12 mouse cellular contexts compared by ENCODE assay signal in genomic region chr2:31081349-31081748, GRCm38 (mm10).
DNase-seq lines count a peak whose midpoint lies in the region; ATAC-seq lines count a peak whose summit lies in the region.
"Had no signal": no experiment of that assay in that cellular context is flagged by ENCODE, and none has a peak within 500 bp of the region (broad histone marks: within the 10 kb centered on the region; RNA-seq: fewer than 3 reads in every experiment).

No protein-coding gene starts in this region.

- peaks cover 25% of the 10 kb centered on the region for H3K4me1 ChIP-seq in heart, embryonic 11.5 days (ENCODE audit: control insufficient read depth, insufficient read depth, low read length)
- H3K4me1 ChIP-seq in liver, embryonic 15.5 days (replicated peaks), result peaks cover 29% of the 10 kb centered on the region

- H3K27ac ChIP-seq in heart, embryonic 11.5 days (ENCODE audit: low read depth, low read length), result peak overlapping the region; percentile 31
- H3K27ac ChIP-seq in liver, embryonic 15.5 days (replicated peaks), result peak overlapping the region; percentile 2; the same call in 1 of the 2 replicates
- H3K27ac ChIP-seq: hindbrain, embryonic 14.5 days; limb, embryonic 13.5 days had no signal

- no peaks in the 10 kb centered on the region for H3K9me3 ChIP-seq in heart, embryonic 11.5 days (replicated peaks; ENCODE audit: control insufficient read depth, low read length)
- no peaks in the 10 kb centered on the region for H3K9me3 ChIP-seq in liver, embryonic 15.5 days (replicated peaks)
- H3K9me3 ChIP-seq: limb, embryonic 13.5 days had no signal

- no peak overlapping the region for H3K4me2 ChIP-seq in heart, embryonic 11.5 days
- no peak overlapping the region for H3K4me2 ChIP-seq in liver, embryonic 15.5 days
- H3K4me2 ChIP-seq: hindbrain, embryonic 14.5 days; limb, embryonic 13.5 days had no signal

- no peak overlapping the region for H3K4me3 ChIP-seq in heart, embryonic 11.5 days (ENCODE audit: low read depth, low read length)
- H3K4me3 ChIP-seq in liver, embryonic 15.5 days (replicated peaks), result no peak overlapping the region
- H3K4me3 ChIP-seq: limb, embryonic 13.5 days had no signal

- no peaks in the 10 kb centered on the region for H3K27me3 ChIP-seq in heart, embryonic 11.5 days (ENCODE audit: control insufficient read depth, insufficient read depth, low read length)
- H3K27me3 ChIP-seq in liver, embryonic 15.5 days, result no peaks in the 10 kb centered on the region
- H3K27me3 ChIP-seq: limb, embryonic 13.5 days had no signal

- WGBS in heart, embryonic 11.5 days (ENCODE audit: insufficient replicate concordance), result 5% methylated on average over 4 of the region's 4 CpGs
- 4% methylated on average over 4 of the region's 4 CpGs for WGBS in liver, embryonic 15.5 days (ENCODE audit: insufficient replicate concordance)

- ATAC-seq in heart, embryonic 11.5 days (replicated peaks; ENCODE audit: insufficient number of reproducible peaks, low FRiP score, low TSS enrichment), result peak; percentile 52; the same call in 1 of the 2 replicates
- ATAC-seq in liver, embryonic 15.5 days (ENCODE audit: insufficient read depth), result peak; percentile 23; the same call in 1 of the 2 replicates

- H3K9ac ChIP-seq in heart, embryonic 11.5 days (ENCODE audit: low read depth, low read length), result no peak overlapping the region
- no peak overlapping the region for H3K9ac ChIP-seq in liver, embryonic 15.5 days
- H3K9ac ChIP-seq: hindbrain, embryonic 14.5 days; limb, embryonic 13.5 days had no signal

- DNase-seq in heart, adult 9 months (ENCODE audit: low spot score in 2 of 2), result no peak
- DNase-seq in CD4-positive helper T cell, adult 2 months (ENCODE audit: low read depth, low spot score), result peak; percentile 80
- peak; percentile 42 for DNase-seq in T-cell, adult 2 months (ENCODE audit: low spot score)
- DNase-seq in kidney, postnatal 14 days, result no peak
- DNase-seq in layer of hippocampus, adult 8-10 months (ENCODE audit: low spot score in 2 of 2), result no peak
- DNase-seq in right cerebral cortex, adult 2 months (ENCODE audit: low spot score in 2 of 2), result no peak
- DNase-seq: adrenal gland, postnatal 14 days; cerebellum, adult 9-10 months had no signal

- H3K36me3 ChIP-seq in heart, embryonic 11.5 days (ENCODE audit: control insufficient read depth, insufficient read depth, low read length), result peaks cover 12% of the 10 kb centered on the region; the same call in 1 of the 2 replicates
- peaks cover 10% of the 10 kb centered on the region for H3K36me3 ChIP-seq in liver, embryonic 15.5 days (replicated peaks)

Comparison
In these comparisons a context has a peak if more than half of its experiments do, and no peak if none do; other contexts are left out.
1. DNase-seq: peak in CD4-positive helper T cell, adult 2 months (single experiment) and T-cell, adult 2 months (single experiment); none in heart, adult 9 months (0 of 2), kidney, postnatal 14 days (single experiment), layer of hippocampus, adult 8-10 months (0 of 2) and right cerebral cortex, adult 2 months (0 of 2).